Mouse (Mus musculus): ENCODE data around the gene Batf.
"Not testable (repeated sequence)": the region's sequence is repeated elsewhere in the genome, so short reads cannot be mapped to it uniquely, and the experiment has no call there.

The Batf gene

DNA sequence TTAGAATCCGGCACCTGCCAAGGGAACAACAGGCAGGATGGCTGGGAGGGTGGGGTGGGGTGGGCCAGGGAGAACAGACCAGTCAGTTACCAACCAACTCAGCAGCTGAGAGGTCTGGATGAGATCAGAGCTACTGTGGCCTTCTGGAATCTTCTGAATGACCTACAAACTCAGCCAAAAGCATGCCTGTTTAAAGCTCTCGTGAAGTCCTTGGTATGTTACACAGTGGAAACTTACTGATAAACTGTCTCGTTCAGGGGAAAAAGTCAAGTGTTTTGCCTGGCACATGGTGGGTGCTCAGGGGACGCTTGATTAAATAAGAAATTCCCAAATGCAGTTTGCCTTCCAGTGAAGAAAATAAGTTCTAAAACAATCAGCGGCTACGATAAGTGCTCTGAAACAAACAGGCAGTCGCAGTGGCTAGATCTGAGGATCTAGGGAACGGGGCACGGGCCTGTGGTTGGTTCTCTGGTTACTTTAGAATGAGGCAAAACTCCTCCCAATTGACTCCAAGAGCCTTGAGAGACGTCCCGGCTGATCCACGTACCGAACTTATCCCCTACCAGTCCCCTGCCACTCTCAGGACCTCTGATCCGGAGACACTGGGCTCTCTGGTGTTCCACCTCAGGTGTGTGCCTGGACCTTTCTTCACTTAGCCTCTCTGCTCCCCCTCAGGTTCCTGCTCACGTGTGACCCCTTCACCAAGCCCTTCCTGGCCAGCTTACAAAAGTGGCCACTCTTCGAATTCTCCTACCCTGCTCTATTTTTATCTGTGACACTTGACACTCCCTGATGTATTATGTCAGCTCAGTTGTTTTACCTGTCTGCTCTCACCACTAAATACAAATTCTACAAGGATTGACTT is 1.8 kb upstream of the Batf start:
- DNase-seq (ENCODE audit: low spot score): no peak

DNA sequence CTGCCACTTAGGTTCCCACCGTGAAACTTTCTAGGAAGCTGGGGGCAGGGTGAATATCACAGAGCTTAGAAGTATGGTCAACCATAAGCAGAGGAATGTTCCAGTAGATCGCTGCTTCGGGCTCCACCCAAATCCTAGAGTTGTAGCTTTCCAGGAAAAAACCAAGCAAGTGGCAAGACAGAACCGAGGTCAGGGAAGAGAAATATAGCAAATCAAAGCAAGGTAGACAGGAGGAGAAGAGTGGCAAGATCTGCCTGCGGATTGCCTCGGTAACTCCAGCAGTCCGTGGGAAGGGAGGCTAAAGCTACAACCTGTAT is 706 bp downstream of the Batf start:
- no peak for DNase-seq (ENCODE audit: low spot score)

DNA sequence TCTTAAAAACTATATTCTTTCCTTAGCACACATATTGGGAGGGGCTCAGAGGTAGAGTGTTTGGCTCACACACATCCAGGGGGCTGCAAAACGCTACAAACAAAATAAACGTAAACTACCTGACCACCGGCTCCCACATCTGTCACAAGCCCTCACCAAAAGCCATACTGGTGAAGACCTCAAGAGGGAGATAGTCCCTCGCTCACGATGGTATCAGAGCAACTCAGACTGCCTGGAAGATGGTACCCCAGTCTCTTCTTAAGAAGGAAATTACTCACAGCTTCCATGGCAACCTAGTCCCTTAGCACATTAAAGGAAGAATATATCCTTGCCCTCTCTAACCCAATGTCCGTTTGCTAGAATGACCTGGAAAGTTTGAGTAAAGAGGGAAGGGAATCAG is 1.4 kb downstream of the Batf start:
- no peak for DNase-seq (ENCODE audit: low spot score)

- no peak for DNase-seq (ENCODE audit: low spot score)
These were observed 9.3 kb downstream of the Batf start for GRCm38 (mm10) chr12:85695787-85696186.

DNA sequence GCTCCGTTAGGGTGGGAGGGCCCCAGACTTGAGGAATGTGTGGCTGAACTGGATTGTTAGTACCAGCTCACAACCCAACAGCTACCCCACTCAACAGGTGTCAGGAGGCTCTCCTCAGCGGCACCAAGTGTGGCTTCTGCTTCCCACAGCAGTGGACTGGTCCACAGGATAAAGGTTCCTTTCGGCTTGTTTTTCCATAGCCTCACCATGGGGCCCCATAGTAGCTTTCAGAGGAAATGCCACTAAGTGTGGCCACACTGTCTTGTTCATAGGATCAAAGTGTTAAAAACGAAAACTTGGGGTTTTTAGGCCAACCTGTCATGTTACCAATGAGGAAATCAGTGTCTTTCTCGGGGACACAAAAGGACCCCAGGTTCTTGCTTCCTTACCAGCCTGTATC is 10.0 kb downstream of the Batf start:
- no peak for DNase-seq (ENCODE audit: low spot score)

DNA sequence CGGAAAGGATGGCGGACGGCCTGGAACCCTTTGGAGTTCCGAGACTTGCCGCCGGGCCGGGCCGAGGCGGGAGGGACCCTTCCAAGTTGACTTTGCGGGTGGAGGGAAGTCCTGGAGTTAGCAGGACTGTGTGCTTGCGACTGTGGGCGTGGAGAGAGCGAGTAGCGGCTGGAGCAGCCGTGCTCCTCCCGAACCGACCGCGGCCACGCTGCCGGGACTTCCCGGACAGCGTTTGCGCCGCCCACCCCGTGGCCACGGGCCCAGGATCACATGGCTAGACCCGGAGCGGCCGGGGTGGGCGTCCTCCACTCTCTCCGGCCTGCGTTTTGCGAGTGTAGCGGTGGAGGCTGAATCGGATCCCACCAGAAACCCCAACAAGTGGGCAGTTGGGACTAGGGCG is 11.7 kb downstream of the Batf start:
- DNase-seq (ENCODE audit: low spot score): not testable (repeated sequence)

DNA sequence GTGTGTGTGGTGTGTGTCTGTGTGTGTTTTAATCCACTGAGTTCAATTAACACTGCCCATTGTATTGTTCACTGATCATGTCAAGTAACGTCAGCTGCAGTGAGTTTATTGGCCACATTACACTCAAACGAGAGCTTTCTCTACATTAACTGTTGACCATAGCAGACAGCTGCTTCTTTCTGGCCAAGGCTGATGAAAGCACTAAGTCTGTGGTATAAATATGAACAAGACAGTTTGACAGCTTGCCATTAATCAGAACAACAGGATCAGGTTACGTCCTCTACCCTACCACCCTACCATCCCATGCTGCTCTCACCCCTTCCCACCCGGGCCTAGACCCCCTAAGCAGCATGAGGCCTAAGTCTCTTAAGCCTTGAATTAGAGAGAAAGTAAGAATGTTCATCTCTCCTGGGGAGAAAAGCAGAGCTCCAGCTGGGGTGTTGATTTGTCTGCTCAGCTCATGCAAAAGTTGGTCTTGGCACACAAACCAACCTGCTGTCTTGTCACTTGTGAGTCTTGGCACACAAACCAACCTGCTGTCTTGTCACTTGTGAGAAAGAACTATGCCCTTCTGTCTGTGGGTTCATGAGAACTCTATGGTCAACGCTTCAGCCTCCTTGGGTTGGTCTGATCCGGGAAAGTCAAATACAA is 13.8 kb downstream of the Batf start:
- no peak for DNase-seq (ENCODE audit: low spot score)

DNA sequence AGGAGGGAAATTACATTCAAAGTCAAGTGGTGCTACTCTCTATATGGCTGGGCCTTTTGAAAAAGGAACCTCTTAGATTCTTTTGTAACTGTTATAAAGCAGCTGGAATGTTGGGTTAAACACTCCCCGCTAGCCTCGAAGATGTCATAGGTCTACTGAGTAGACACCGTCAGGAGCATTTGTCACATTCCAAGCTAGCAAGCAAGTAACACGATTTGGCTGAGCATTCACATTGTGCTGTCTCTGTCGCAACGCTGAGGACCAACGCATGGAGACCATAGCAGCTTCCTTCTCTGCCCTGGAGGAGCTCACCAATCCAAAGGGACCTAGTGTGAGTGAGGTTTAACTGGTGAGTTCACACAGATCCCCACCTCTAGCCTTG is 14.4 kb downstream of the Batf start:
- no peak for DNase-seq (ENCODE audit: low spot score)

DNA sequence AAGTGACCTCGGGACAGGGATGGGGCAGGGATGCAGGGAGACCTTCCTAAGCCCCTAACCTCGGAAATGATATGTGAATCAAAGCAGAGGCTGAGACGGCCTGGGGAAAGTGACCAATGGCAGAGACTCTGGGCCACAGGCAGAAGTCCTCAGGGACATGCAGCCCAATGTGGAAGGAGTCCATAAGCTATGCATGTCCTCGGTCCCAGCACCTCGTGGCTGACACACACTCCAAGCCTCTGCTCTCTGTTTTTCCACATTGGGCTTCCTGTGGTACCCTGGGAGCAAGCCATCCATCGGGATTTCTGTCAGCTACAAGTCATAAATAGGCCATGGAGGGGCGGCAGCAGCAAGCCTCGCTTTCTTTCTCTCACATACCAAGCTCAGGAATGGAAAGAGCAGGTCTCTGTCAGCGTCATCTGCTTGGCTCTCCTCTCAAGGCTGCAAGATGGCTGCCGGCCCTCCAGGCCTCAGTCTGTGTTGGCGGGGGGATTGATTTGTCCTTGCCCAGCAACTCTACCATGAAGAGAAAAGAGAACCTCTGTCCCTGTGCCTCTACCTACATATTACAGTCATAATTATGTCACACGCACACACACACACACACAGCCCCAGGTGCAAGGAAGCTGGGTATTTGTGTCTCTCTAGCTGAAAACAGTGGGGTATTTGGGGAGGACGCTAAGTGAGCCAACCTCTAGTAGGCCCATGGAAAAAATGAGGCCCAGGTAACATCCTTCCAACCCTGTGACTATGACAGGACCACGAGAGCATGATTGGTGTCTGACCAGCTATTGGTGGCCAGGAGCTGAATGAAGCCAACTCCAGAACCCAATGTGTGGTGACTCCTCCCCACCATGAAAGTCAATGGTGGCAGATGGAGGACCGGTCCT is 15.9 kb downstream of the Batf start:
- DNase-seq (ENCODE audit: low spot score): no peak

GRCm38 (mm10) chr12:85703507-85703906 is 17.0 kb downstream of the Batf start:
- DNase-seq (ENCODE audit: low spot score): no peak

- peak; percentile 24 for DNase-seq (ENCODE audit: low spot score)
These were observed 18.1 kb downstream of the Batf start for GRCm38 (mm10) chr12:85704566-85704965.

- peak; percentile 62 for DNase-seq (ENCODE audit: low spot score)
These were observed 18.7 kb downstream of the Batf start for GRCm38 (mm10) chr12:85705002-85705830.

DNA sequence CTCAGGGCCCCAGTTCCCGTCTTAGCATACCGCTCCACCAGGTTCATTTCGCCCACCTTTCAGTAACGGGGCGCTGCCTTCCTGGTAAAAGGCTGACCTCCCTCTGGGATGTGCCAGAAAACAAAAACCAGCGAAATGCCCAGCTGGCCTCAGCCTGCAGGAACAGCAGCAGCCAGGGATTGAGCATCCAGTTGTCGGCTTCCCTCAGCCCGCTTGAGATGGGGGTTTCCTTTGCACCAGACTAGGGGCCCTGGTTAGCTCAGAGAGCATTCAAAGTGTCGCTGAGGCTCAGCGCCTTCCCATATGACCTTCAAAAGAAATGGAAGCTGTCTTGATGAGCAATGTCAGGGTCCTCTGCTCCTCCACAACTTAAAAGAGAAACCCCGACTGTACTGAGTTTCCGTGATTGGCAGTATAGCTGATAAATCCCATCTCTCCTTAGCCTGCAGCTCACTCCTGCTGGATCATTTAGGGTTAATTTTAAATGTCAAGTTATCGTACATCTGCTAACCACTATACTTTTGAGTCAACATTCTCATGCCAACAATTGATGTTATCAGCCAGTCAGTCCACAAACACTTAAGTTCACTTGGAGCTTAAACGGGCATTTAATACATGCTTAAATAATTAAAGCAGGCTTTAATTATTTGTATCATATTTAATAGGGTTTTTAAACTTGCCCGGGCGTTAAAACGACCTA is 19.5 kb downstream of the Batf start:
- no peak for DNase-seq (ENCODE audit: low spot score)

DNA sequence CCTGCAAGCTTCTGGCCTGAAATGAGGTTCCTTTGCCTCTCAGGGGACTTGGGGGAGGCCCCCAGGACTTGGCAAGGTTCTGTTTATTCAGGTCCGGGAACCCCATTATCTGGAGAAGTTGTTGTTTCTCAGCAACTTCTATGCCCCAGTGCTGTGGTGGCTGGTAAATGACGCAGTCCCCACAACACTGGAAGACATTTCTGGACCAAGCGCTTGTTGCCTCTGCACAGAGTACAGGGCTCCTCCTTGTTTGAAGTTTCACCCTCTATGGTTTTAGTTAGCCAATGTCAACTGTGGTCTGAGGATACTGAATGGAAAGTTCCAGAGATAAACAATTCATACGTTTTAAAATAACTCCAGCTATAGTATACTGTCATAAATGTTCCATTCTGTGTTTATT is 20.4 kb downstream of the Batf start:
- no peak for DNase-seq (ENCODE audit: low spot score)

DNA sequence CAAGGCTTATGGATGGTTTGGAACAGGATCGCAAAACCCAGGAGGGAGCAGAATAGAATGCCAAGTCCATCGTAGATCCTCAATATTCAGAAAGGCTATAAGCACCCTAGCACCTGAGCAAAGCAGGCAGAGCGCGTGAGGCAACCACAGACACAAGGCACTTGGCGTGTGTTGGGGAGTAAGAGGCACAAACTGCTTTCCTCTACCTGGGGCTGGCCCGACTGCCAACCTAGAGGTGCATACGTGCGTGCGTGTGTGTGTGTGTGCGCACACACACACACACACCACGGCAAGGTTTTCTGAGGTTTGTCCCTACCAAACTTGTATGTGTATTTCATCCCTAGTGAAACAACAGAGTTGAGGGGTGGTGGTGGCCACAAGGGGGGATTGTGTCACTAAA is 20.9 kb downstream of the Batf start:
- DNase-seq (ENCODE audit: low spot score): no peak

- DNase-seq (ENCODE audit: low spot score): no peak
These were observed 22.1 kb downstream of the Batf start for GRCm38 (mm10) chr12:85708556-85708955.

- no peak for DNase-seq (ENCODE audit: low spot score)
These were observed 24.2 kb downstream of the Batf start for GRCm38 (mm10) chr12:85710695-85711094.

- DNase-seq (ENCODE audit: low spot score): no peak
These were observed 26.1 kb downstream of the Batf start for GRCm38 (mm10) chr12:85712587-85712986.

DNA sequence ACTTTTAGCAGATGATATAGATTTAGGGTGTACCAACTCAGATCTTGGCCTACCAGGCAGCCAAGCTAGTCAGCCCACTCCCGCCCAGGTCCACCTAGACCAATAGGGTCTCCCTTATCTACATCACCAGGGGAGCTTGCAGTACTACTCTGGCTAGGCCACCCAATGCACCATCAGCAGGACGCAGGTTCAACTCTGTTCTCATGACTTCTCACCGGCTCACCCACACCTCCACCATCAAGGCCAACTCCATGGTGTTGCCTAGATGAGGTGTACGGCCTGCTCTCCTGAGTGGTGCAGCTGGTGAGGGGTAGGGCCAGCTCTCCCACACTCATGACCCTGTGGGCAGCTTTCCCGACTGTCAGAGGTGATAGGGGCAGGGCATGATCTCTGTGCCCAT is 27.7 kb downstream of the Batf start:
- DNase-seq (ENCODE audit: low spot score): no peak

- no peak for DNase-seq (ENCODE audit: low spot score)
These were observed 38.8 kb downstream of the Batf start for GRCm38 (mm10) chr12:85725306-85725705.

GRCm38 (mm10) chr12:85726729-85727397 is 40.4 kb downstream of the Batf start:
- DNase-seq (ENCODE audit: low spot score): no peak

Measured in c-Kit-positive CD71-positive TER-119-positive erythroid progenitor cells, embryonic 14.5 days (primary cell).